Mouse (Mus musculus) hindbrain, postnatal 0 days (tissue): Measurements from ENCODE around the gene Vav2. TPM values are rescaled to one million over a fixed set of nuclear protein-coding genes. Genes with fewer than 3 reads are reported as not detected.

Source experiments
- ATAC-seq: fragments of 200-750 bp; cut with Nextera tagmentation; 2 replicates; pipeline ENCODE4 v1.8.0; 2017; ENCODE audit warnings: mild to moderate bottlenecking, moderate TSS enrichment, moderate library complexity
- DNase-seq: peaks from one replicate; pipeline ENCODE4 v3.0.0-alpha.2; 2015; ENCODE audit warnings: low spot score
- H3K27ac ChIP-seq: fragments of 300-500 bp; sonication (generic); 2 replicates; pipeline ENCODE4 v1.5.1; 2014; ENCODE audit warnings: mild to moderate bottlenecking
- H3K27me3 ChIP-seq: fragments of 300-500 bp; sonication (generic); 2 replicates; pipeline ENCODE4 v1.6.1; 2014; ENCODE audit warnings: low read length, mixed read lengths; ENCODE audit not compliant: insufficient read depth
- H3K36me3 ChIP-seq: fragments of 300-500 bp; sonication (generic); 2 replicates; pipeline ENCODE4 v1.6.1; 2014; ENCODE audit warnings: low read length, mixed read lengths; ENCODE audit not compliant: insufficient read depth
- H3K4me1 ChIP-seq: fragments of 300-500 bp; sonication (generic); 2 replicates; pipeline ENCODE4 v1.6.1; 2014; ENCODE audit warnings: antibody characterized with exemption, low read length, mixed read lengths; ENCODE audit not compliant: insufficient read depth
- H3K4me2 ChIP-seq: fragments of 300-500 bp; sonication (generic); 2 replicates; pipeline ENCODE4 v1.6.1; 2014; ENCODE audit warnings: low read depth, mild to moderate bottlenecking, low read length, moderate library complexity, mixed read lengths
- H3K4me3 ChIP-seq: fragments of 300-500 bp; sonication (generic); 2 replicates; pipeline ENCODE4 v1.5.1; 2014; ENCODE audit warnings: low read length
- H3K9ac ChIP-seq: fragments of 300-500 bp; sonication (generic); replicated peaks from 2 replicates; pipeline ENCODE4 v1.6.1; 2014; ENCODE audit warnings: mild to moderate bottlenecking, low read length, moderate library complexity, mixed read lengths
- H3K9me3 ChIP-seq: fragments of 300-500 bp; sonication (generic); 2 replicates; pipeline ENCODE4 v1.6.1; 2016; ENCODE audit warnings: low read length, mixed read lengths
- CTCF ChIP-seq: IDR thresholded peaks from 2 replicates; pipeline ENCODE4 v1.5.1; 2016; ENCODE audit warnings: antibody characterized with exemption, control low read depth, low read depth
- WGBS: fragments of 180-500 bp; shearing (Covaris S2); extraction: QIAGEN DNeasy Blood & Tissue Kit; methylation state at CpG from one replicate; pipeline ENCODE4 v1.1.7; 2014; 5-methylcytosine and 5-hydroxymethylcytosine counted together
- polyA plus RNA-seq: library from polyadenylated mRNA; unstranded; fragments of >200 nt; fragmentation: Nextera tagmentation; extraction: Ambion mirVana; gene quantifications from 2 replicates; pipeline ENCODE4 v1.2.1, GENCODE M21; 2015
- total RNA-seq: library from RNA; depleted of rRNA; stranded (reverse); fragments of >200 nt; gene quantifications from 2 replicates; pipeline ENCODE4 v1.2.3, GENCODE M21; 2014

Gene Vav2
- total and polyA plus RNA-seq, 2 experiments from 2014 or later = 8.2 to 44.9 TPM

- no peaks in the 10 kb centered on the region for H3K9me3 ChIP-seq
- no peaks in the 10 kb centered on the region for H3K36me3 ChIP-seq
- 6% methylated on average over 45 of the region's 64 CpGs for WGBS
- H3K27me3 ChIP-seq = no peaks in the 10 kb centered on the region
- no peak for TF ChIP-seq CTCF
- peak overlapping the region; percentile 68 for H3K9ac ChIP-seq
- peaks cover 28% of the 10 kb centered on the region for H3K4me1 ChIP-seq
- ATAC-seq (peak; percentile 48), DNase-seq (peak; percentile 71)
- peak overlapping the region; percentile 70 for H3K27ac ChIP-seq
- peak overlapping the region; percentile 84 for H3K4me3 ChIP-seq
- peak overlapping the region; percentile 97 for H3K4me2 ChIP-seq
These were observed 403 bp downstream of the Vav2 start for GRCm38 (mm10) chr2:27426406-27426854.

GRCm38 (mm10) chr2:27425751-27426405, 955 bp downstream of the Vav2 start:
- H3K4me1 ChIP-seq = peaks cover 33% of the 10 kb centered on the region
- DNase-seq = no peak
- WGBS = under 1% methylated on average over 59 of the region's 60 CpGs

GRCm38 (mm10) chr2:27425161-27425611, 1.6 kb downstream of the Vav2 start:
- Histone ChIP-seq H3K36me3 (no peaks in the 10 kb centered on the region), H3K27ac (peak overlapping the region; percentile 70; the same call in 1 of the 2 replicates), H3K9ac (peak overlapping the region; percentile 68; the same call in 1 of the 2 replicates), H3K27me3 (no peaks in the 10 kb centered on the region), H3K4me2 (peak overlapping the region; percentile 97), H3K9me3 (no peaks in the 10 kb centered on the region), H3K4me3 (peak overlapping the region; percentile 84), H3K4me1 (peaks cover 33% of the 10 kb centered on the region)
- TF ChIP-seq CTCF = no peak
- DNase-seq (peak; percentile 55), ATAC-seq (0 out of 2 replicates have a peak, but pooled peaks have one; percentile 16)
- under 1% methylated on average over 20 of the region's 20 CpGs for WGBS

More at GRCm38 (mm10) chr2:27425751-27426405, 955 bp downstream of the Vav2 start:
- Histone ChIP-seq H3K27ac (peak overlapping the region; percentile 70), H3K27me3 (no peaks in the 10 kb centered on the region), H3K9ac (peak overlapping the region; percentile 68), H3K4me3 (peak overlapping the region; percentile 84), H3K4me2 (peak overlapping the region; percentile 97), H3K9me3 (no peaks in the 10 kb centered on the region), H3K36me3 (no peaks in the 10 kb centered on the region)
- ATAC-seq = peak; percentile 14
- no peak for TF ChIP-seq CTCF

- ATAC-seq (no peak), DNase-seq (no peak)
- peaks cover 37% of the 10 kb centered on the region for H3K4me1 ChIP-seq
- H3K27me3 ChIP-seq = no peaks in the 10 kb centered on the region
- no peak for TF ChIP-seq CTCF
- no peaks in the 10 kb centered on the region for H3K36me3 ChIP-seq
- H3K4me2 ChIP-seq = peak overlapping the region; percentile 97
- WGBS = 51% methylated on average over 7 of the region's 7 CpGs
- no peak overlapping the region for H3K9ac ChIP-seq
- H3K4me3 ChIP-seq = no peak overlapping the region
- no peak overlapping the region for H3K27ac ChIP-seq
- no peaks in the 10 kb centered on the region for H3K9me3 ChIP-seq
These were observed 3.2 kb downstream of the Vav2 start for GRCm38 (mm10) chr2:27423596-27423995.

- WGBS = 32% methylated on average over 20 of the region's 20 CpGs
- no peak overlapping the region for H3K4me3 ChIP-seq
- peak; percentile 82 for DNase-seq
- ATAC-seq = no peak
- no peak for TF ChIP-seq CTCF
- peaks cover 34% of the 10 kb centered on the region for H3K4me1 ChIP-seq
- H3K36me3 ChIP-seq = no peaks in the 10 kb centered on the region
- H3K9me3 ChIP-seq = no peaks in the 10 kb centered on the region
- H3K4me2 ChIP-seq = 0 out of 2 replicates have a peak overlapping the region, but pooled peaks have one; percentile 13
- peak overlapping the region; percentile 21 for H3K9ac ChIP-seq
- H3K27me3 ChIP-seq = no peaks in the 10 kb centered on the region
- peak overlapping the region; percentile 51; the same call in 1 of the 2 replicates for H3K27ac ChIP-seq
These were observed 5.4 kb downstream of the Vav2 start for GRCm38 (mm10) chr2:27421293-27422068.

- Histone ChIP-seq H3K4me1 (peaks cover 37% of the 10 kb centered on the region), H3K9me3 (no peaks in the 10 kb centered on the region), H3K4me3 (no peak overlapping the region), H3K27me3 (no peaks in the 10 kb centered on the region), H3K36me3 (no peaks in the 10 kb centered on the region), H3K27ac (no peak overlapping the region), H3K4me2 (no peak overlapping the region), H3K9ac (no peak overlapping the region)
- DNase-seq = no peak
- TF ChIP-seq CTCF = no peak
- WGBS = 50% methylated on average over 6 of the region's 6 CpGs
- ATAC-seq = no peak
These were observed 8.2 kb downstream of the Vav2 start for GRCm38 (mm10) chr2:27418577-27419070.
